Mouse (Mus musculus) cerebellum, postnatal 4 days (tissue): ENCODE measurements around the gene Grk2.

Source experiments
- DNase-seq, 2 experiments: peaks; one replicate each; pipeline ENCODE4 v3.0.0; 2022; ENCODE audit warnings: low spot score in 2 of 2, mixed read lengths in 1 of 2

Grk2 gene

DNA sequence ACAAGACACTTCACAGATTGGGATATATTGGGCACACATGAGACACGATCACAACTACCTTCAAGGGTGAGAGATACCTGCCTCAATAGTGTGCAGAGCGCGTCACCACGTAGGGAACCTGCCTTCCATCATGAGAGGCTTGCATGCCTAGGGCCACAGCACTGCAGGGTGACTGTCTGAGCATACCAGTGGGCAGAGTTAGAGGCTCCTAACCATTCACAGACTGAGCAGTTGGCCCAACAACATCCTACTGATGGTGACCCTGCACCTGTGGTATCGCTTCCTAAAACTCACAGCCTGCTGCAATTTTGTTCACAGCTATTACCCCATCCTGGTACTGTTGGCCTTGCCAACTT lies 2.4 kb downstream of the Grk2 start:
- DNase-seq: no peak

DNA sequence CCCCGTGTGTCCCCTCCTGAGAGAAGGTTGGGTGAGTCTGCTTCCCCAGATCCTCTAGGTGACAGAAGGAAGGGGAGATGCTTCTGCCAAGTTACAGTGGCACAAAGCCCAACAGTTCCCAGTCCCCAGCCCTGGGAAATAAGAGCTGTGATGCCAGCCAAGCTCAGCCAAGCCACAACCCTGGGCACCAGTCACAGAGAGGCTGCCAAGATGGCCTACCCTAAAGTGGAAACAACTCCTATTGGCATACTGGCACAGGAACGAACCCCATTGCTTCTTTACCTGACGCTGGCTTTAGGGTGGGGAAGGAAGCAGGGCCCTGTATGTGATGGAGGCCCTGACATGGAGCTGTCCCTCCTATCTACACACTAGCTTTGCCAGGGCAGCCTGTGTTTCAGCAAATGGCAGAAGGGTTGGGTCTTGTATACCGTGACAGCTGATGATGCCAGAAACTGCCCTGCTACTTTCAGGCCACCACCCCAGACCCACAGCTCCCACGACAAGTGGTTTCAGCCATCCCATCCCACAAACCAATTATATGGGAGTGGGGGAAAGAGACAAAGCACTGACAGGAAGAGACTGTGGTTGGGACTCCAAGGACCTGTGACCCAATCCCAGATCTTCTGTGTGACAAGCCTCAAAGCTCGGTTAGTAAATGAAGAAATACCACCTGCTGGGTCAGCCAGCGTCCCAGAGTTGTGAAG lies 2.9 kb downstream of the Grk2 start:
- peak in 1 of 2 experiments; percentile 71 for DNase-seq

DNA sequence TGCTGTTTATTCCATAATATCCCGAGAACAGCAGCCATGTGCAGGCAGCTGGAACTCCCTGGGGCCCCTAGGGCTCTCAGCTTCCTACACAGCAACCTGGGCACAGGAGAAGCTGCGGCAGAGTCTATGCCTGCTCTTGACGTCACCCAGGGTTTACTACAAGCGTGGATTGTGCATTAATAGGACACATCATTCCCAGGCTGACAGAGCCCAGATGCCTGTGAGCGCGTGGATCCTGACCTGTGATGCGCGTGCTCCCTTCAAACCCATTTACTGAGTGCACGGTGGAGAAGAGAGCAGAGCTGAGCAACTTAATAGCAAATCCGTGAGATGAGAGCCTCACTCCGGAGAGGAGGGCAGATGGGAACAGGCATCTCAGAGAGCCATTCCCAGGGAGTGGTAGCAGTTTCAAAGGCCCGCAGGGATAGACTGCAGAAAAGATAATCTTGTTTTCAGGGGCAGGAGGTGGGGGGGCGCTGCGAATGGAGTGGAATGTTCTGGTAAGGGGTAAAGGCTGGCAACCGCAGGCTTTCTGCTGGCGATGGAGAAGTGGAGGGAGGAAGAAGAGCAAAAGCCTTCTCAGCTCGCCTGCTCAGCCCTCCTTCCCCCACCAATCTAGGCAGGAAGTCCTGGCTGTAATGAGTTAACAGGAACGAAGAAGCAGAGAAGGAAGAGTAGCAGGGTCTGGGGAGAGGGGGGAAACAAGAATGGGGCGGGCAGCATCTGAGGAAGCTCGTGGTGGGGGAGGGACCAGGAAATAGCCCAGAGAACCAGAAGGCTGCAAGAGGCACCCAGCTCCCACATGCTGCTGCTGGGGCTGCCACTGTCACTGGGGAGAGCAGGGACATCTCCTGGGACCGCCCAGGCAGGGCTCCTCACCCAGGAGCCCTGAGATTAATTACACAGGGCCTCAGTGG lies 4.0 kb downstream of the Grk2 start:
- no peak for DNase-seq

DNA sequence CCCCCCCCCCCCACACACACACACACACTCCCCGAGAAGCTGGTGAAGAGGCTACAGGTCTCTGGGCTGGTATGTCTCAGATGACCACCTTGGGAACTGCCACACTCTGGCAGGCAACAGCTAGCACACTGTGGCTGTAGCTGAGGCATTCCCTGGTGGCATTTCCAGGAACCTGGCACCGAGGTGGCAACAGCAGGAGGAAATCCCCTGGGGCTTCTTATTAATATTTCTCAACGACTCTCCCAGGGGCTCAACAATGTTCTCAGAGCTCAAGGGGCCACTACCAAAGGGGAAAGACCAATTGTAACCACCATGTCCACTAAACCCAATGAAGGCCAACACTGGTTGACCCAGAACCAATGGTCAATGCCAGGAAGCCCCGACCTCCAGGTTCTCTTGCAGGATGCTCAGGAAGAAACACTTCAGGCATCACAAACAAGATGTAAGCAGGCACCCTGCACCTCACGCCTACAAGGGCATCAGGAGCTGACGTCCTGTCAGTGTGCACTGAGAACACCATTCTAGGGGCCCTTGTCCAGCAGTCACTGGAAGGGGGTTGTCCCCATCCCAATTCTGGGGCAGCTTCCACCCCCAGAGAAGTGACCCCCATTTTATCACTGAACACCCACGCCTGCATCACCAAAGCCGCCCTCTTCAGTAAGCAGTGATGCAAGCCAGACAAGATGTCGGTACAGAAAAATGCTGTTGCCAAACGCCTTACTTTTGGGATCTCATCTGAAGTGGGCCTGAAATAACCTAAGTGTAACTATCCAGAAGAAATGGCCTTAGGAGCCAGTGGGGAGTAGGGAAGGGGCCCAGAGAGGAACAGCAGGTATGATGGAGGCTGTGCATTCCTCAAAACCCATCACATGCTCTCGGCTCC lies 4.9 kb downstream of the Grk2 start:
- no peak for DNase-seq

DNA sequence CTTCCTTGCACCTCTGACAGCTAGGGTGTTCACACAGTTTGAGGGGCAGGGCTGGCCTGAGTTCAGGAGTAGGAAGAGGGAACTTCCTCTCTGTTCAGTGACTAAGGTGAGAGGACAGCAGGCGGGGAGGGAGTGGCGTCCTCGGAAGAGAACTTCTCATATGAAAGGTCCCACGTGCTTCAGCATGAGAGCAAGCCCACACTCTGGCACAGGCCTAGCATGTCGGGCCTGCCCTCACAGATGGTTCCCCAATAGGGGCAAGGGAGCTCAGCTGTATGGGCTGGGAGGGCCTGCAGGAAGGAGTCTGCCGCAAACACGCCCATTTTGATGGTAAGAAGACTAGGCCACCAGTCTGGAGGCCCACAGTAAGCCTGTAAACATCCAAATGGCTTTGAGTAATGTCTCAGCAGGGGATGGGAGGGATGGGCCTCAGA lies 5.7 kb downstream of the Grk2 start:
- DNase-seq: no peak

DNA sequence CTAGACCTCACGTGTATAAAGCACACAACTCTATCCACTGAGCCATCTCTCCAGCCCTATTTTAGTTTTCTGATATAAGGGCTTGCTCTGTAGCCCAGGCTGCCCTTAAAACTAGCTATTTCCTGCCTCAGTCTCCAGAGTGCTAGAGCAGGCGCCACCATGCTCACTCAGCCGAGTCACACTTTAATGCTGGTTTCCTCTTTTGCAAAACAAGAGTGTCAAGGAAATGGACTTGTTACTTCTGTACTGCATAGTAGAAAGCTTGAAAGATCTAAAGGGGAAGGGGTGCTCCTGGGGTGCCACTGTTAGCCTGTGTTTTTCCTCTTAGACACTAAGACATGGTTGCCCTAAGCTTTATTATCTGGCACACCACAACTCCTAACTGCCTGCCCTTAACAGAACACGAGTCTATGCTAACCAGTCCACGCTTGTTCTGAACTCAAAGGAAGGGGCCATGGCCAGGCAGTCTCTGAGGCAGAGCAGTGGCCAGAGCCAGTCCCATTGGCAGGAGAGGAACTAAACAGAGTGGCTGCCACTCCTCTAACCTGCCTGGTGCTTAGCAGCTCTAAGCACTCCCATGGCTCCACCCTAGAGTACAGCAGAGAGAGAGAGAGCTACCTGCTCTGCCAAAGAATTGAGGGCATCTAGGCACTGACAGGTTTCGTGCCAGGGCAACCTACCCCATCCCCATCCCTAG lies 6.3 kb downstream of the Grk2 start:
- DNase-seq: no peak

DNA sequence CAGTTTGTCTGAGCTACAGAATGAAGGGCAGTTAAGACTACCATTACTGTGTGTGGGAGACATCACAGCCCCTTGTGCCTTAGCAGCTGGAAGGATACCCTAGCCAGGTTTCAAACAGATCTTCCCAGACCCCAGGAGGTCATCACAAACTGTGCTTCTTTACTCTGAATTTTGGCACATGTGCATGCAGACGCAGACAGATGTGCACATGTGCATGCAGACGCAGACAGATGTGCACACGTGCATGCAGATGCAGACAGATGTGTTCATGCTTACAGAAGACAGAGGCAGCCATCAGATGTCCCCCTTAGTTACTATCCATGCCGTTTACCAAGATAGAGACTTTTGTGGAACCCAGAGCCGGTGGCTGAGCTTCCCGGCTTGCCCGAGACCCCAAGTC lies 6.9 kb downstream of the Grk2 start:
- DNase-seq: no peak

DNA sequence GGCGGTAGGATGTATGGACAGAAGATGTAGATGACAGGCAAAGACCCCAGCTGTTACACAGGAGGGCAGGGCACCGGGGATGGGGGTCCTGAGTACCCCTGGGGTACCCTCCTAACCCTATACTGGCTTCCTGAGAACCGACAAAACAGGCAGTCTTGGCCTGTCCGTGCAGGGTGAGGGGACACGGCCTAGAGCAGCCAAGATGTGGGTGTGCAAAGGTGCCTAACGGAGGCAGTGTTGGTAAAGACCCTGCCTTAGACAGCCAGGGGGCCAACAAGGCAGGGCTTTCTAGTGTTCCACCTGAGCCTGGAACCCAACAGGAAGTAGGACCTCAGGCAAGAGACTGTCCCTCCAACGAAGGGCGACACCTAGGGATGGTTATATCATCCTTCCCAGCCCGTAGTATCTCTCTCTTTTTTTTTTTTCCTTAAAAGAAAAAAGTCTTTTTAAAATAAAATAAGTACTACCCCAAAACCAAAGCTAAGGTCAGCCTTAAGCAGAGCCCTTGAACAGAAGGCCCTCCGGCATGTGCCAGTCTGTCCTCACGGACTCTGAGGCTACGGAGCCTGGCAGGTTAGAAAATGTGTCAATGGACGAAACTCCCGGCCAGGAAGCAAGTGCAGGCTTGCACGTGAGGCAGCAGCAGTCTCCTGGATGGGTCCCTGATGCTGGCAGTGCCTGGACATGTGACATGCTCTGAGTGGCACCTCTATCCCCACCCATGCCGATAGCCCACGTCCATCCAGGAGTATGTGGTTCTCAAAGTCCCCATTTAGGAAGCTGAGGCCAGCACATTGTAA lies 7.5 kb downstream of the Grk2 start:
- no peak for DNase-seq

DNA sequence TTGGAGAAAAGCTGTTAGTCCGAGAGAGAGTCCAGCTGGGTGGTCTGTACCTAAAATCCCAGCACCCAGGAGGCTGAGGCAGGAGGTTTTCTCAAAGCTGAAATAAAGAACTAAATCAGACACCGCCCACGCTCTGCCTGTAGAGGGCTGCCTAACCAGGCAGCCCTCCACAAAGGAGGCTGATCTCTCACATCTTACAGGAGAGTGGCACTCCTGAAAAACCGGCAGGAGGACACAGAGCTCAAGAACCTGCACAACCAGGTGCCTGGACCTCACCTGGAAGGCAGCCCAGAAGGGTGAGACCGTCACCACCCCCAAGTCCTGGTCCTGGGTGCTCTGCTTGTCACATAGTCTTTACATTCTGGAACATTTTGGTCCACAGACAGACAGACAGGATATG lies 8.2 kb downstream of the Grk2 start:
- no peak for DNase-seq

DNA sequence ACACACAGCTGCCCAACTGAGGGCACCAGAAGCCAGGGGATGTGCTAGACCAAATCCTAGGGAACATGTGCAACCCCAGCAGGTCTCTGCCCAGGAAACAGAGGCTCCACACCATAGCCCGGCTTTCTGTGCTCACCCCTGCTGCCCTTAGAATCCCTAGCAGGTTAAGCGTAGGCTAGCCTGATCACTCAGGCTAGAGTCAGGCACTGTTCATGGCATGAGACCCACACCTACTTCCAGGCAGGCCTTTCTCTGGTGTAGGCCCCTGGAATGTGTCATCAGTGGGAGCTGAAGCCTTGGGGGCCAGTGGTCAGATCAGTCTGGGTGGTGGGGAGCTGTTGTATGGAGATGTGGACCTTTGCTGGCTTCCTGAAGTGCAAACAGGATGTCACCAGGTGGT lies 9.4 kb downstream of the Grk2 start:
- DNase-seq: no peak

DNA sequence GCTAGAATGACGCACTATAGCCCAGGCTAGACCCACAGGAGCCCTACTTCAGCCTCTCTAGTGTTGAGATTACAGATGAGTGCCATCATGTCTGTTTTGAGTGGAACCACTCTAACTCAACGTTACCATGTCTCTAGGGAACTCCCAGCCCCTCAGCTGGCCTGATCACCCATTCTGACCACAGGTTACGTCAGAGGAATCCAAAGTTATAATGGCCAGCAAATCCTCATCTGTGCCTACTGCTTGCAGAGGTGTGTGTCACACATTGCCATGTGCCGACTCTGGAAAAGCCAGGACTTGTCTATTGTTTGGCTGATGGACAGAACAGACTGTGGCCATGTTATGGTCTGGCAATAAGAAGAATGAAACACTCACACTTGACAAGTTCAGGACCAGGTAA lies 10.6 kb downstream of the Grk2 start:
- no peak for DNase-seq

DNA sequence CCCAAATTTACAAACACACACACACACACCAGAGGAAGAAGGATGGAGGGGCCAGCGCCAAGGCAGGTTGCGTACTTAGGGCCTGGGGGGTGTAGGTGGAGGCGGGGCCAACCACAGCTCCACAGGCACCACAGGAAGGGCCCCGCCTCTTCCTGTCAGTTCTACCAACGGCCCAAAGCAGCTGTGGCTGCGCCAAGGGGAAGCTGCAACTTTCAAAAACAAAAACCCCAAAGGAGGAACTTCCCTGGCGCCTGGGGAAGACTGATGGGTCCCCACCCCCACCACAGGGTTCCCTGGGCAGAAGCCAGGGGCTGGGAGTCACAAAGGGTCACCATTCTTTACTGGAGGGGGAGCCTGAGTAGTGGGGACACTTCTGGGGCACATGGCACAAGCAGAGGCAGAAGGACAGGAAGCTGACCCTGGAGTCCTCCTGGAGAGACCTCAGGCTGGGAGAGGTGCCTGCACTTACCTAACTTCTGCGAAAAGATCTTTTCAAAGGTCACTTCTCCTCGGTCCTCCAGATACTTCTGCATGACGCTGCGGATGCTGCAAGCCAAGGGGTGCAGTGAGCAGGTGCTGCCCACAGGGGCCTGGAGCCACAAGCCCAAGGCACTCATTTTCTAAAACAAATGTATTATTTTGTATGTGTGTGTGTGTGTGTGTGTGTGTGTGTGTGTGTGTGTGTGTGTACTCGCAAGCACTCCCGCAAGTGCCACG lies 11.5 kb downstream of the Grk2 start:
- no peak for DNase-seq

DNA sequence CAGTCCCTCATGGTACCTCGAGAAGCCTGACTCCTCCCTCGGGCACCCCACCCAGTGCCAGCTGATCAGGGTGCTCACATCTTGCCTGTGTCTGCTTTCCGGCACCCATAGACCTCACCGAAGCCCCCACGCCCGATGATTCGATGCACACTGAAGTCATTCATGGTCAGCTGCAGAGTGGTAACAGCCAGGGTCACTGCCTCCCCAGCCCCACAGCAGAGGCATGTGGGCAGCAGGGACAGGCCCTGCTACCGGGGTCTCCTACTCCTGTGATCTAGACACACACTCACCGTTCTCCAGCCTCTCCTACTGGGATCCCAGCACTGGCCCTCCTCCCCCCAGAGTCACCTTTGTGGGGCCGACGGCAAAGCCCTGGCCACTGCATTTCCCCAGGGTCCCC lies 14.9 kb downstream of the Grk2 start:
- DNase-seq: no peak

DNA sequence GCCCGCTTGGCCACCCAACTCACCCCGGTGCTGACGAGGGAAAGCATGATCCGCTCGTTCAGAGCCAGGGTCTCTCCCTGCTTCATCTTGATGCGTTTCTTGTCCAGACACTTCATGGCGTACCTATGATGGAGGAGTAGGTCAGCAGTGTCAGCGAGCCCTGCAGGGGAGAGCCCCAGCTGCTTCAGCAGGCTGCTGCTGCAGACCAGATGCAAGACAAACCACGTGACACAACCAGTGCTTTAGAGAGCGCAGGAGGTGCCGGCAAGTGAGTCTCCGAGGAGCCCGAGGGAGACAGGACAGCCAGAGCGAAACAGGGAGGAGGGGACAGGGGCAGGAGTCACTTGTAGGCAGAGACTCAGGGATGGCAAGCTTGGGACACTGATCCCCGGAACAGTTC lies 15.3 kb downstream of the Grk2 start:
- no peak for DNase-seq

DNA sequence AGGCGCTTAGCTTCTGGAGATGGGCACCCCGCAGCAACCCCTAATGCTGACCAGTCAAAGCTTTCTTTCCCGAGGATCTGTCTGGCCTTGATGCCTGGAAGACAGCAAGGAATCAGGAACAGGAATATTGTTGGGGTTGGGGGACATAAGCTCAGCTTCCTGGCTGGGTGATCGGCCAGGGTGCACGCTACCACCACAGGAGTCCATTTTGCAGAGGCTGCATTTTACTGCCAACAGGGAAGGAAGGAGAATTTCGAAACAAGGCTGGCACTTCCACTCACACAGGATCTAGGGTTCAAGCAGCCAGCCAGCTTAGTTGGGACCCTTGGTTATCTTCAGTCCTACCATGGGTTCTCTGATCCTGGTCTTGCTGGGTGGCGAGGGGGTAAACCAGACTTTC lies 22.4 kb downstream of the Grk2 start:
- no peak for DNase-seq

DNA sequence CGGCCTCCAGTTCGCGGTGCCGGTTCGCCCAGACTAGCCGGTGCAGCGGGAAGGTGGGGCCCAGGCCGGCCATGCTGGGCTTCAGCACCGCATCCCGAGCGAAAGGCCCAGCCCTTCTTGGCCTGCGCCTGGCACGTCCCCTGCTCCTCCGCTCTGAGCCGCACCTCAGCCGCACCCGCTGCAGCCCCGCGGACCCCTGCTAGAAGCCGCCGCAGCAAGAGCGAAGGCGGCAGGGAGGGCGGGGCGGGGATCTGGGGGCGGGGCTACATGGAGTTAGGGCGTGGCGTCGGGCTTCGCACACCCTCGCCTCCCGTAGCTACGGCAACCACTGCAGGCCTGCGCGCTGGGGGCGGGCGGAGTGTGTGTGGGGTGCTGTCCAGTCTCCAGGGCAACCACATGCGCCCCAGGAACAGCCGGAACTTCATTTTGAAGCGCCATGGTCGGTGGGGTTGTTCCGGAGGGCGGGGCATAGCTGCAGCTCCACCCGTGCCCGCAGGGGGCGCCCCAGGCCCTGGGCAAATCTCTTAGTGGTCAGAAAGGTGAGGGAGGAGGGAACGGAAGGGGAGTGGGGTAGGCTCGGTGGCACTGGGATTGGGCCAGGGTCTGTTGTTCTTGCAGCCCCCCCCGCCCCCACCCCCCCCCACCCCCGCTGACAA lies 23.0 kb downstream of the Grk2 start, which contains the start of gene Ankrd13d:
Ankrd13d (minus strand) TSS at position 240 of the 656 bp plus-strand sequence.
- DNase-seq: peak; percentile 80 to 92

DNA sequence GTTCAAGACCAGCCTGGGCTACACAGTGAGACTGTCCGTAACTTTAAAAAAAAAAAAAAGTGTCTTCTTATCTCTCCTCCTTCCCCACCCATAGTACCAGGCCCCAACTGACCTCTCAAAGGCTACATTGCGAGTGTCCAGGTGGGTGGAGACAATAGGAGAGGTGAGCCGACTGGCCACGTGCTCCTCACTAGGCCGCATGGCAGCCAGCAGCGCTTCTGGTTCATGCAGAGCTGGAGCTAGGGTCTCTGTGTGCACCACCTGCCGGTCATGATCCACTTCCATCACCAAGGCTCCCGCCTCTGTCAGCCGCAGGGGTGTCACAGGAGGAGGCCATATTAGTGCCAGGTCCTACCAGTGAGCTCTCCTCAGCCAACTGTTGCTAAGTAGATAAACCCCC lies 25.6 kb downstream of the Grk2 start:
- no peak for DNase-seq

DNA sequence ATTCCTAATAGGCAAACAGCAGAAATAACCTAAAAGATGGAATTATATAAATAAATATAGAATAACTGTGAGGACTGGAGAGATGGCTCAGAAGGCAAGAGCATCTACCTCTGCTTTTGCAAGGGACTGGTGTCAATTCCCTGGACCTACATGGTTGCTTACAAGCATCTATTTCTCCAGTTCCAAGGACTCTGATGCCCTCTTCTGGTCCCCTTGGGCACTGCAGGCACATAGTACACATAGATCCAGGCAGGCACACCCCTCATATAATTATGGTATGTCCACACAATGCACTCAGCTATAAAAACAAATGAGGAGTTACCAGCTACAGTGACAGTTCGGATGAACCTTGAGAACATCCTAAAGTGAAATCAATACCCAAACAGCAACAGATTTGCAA lies 26.5 kb downstream of the Grk2 start:
- no peak for DNase-seq

DNA sequence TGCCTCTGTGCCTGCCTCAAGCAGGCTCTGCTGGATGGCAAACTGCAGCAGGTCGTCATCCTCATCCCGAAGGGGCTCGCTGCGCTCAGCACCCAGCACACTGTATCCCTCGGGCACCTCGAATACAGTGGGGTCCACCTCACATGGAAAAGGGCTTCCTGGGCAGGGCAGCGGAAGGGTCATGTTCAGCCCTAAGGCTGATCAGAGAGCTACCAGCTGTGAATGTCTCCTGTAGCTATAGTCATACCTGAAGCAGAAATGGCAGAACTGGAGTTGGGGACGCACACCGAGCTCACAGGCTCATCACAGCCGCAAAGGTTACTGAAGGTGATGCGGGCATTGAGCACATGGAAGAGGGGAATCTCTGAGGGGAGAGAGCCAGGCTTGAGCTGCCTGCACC lies 35.0 kb downstream of the Grk2 start:
- no peak for DNase-seq

DNA sequence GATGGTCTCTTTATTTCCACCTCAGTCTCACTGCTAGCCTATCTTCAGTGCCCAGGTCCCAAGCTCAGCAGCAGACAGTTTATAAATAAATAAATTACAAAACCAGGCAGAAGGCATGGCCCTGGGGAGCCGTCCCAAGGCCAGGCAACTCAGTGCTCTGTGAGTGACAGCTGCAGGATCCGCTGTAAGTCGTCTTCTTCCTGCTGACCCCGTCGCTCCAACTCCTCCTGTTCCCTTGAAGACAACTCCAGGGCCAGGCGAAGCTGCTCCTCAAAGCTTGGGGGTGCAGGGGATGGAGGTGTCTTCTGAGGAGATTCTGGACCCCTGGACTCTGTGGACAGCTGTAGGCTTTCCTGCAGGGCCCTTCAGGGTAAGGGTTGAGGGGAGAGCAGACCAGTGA lies 35.8 kb downstream of the Grk2 start:
- DNase-seq: no peak
